Comparison of ENCODE assay signal across 8 mouse cellular contexts in genomic region chr2:156862041-156862717, GRCm38 (mm10). TPM values are rescaled to one million over a fixed set of nuclear protein-coding genes. Genes with fewer than 3 reads are reported as not detected.
DNase-seq lines count a peak whose midpoint lies in the region; ATAC-seq lines count a peak whose summit lies in the region.

No protein-coding gene starts in this region.

- WGBS in hindbrain, embryonic 16.5 days: 0% methylated on average over 19 of the region's 19 CpGs
- WGBS in liver, embryonic 12.5 days (ENCODE audit: insufficient replicate concordance): under 1% methylated on average over 19 of the region's 19 CpGs
- WGBS in neural tube, embryonic 12.5 days: 1% methylated on average over 19 of the region's 19 CpGs

- H3K4me1 ChIP-seq in hindbrain, embryonic 16.5 days (ENCODE audit: control insufficient read depth, insufficient read depth, low read depth, low read length): peaks cover 19% of the 10 kb centered on the region
- peaks cover 43% of the 10 kb centered on the region for H3K4me1 ChIP-seq in liver, embryonic 12.5 days
- peaks cover 19% of the 10 kb centered on the region for H3K4me1 ChIP-seq in neural tube, embryonic 12.5 days

- peak; percentile 32 to 42 for DNase-seq in lung, adult 18-20 months
- DNase-seq in lung, postnatal 36 days: no peak
- peak; percentile 41 for DNase-seq in R1 (ENCODE audit: low read depth, low spot score)
- DNase-seq in urinary bladder, postnatal 4 days (ENCODE audit: low spot score in 2 of 2): no peak

- H3K36me3 ChIP-seq in hindbrain, embryonic 16.5 days (ENCODE audit: control insufficient read depth, insufficient read depth, low read length): peaks cover 9% of the 10 kb centered on the region
- H3K36me3 ChIP-seq in liver, embryonic 12.5 days: peaks cover 50% of the 10 kb centered on the region
- H3K36me3 ChIP-seq in neural tube, embryonic 12.5 days: peaks cover 29% of the 10 kb centered on the region

- no peaks in the 10 kb centered on the region for H3K9me3 ChIP-seq in hindbrain, embryonic 16.5 days (ENCODE audit: control insufficient read depth, low read length)
- H3K9me3 ChIP-seq in liver, embryonic 12.5 days (replicated peaks): no peaks in the 10 kb centered on the region
- H3K9me3 ChIP-seq in neural tube, embryonic 12.5 days: no peaks in the 10 kb centered on the region

- H3K27me3 ChIP-seq in hindbrain, embryonic 16.5 days (replicated peaks; ENCODE audit: control insufficient read depth, insufficient read depth, low read length): no peaks in the 10 kb centered on the region
- no peaks in the 10 kb centered on the region for H3K27me3 ChIP-seq in liver, embryonic 12.5 days (replicated peaks)
- no peaks in the 10 kb centered on the region for H3K27me3 ChIP-seq in neural tube, embryonic 12.5 days (replicated peaks)

- H3K4me2 ChIP-seq in hindbrain, embryonic 16.5 days (ENCODE audit: low read length): peak overlapping the region; percentile 96
- H3K4me2 ChIP-seq in liver, embryonic 12.5 days: peak overlapping the region; percentile 75
- H3K4me2 ChIP-seq in neural tube, embryonic 12.5 days (replicated peaks): peak overlapping the region; percentile 80

- peak overlapping the region; percentile 85 for H3K4me3 ChIP-seq in hindbrain, embryonic 16.5 days (ENCODE audit: low read length)
- H3K4me3 ChIP-seq in liver, embryonic 12.5 days: peak overlapping the region; percentile 97
- H3K4me3 ChIP-seq in neural tube, embryonic 12.5 days: peak overlapping the region; percentile 97

- ATAC-seq in erythroblast, adult 5-6 weeks (replicated peaks; ENCODE audit: low FRiP score, poor library complexity, severe bottlenecking): peak; percentile 49
- peak; percentile 24; the same call in 1 of the 2 replicates for ATAC-seq in hindbrain, embryonic 16.5 days
- ATAC-seq in liver, embryonic 12.5 days: no peak
- peak; percentile 49 for ATAC-seq in neural tube, embryonic 12.5 days (ENCODE audit: low FRiP score, low read depth)

- peak overlapping the region; percentile 95 for H3K27ac ChIP-seq in hindbrain, embryonic 16.5 days (ENCODE audit: low read depth, low read length)
- H3K27ac ChIP-seq in liver, embryonic 12.5 days: peak overlapping the region; percentile 96
- peak overlapping the region; percentile 51 for H3K27ac ChIP-seq in neural tube, embryonic 12.5 days

- H3K9ac ChIP-seq in hindbrain, embryonic 16.5 days (ENCODE audit: low read depth, low read length): peak overlapping the region; percentile 90
- peak overlapping the region; percentile 80 for H3K9ac ChIP-seq in liver, embryonic 12.5 days
- peak overlapping the region; percentile 98 for H3K9ac ChIP-seq in neural tube, embryonic 12.5 days

RNA-seq across cellular contexts. Expression of gene Rab5if, which starts 0.7 kb away (rescaled TPM):
- total RNA-seq in erythroblast, adult 5-6 weeks (2015; ENCODE audit: low replicate concordance): 74.6 and 109 TPM in 2 replicates
- 42.8 and 46.2 TPM in 2 replicates for total RNA-seq in erythroblast, adult 5-6 weeks (2017; ENCODE audit: low replicate concordance)
- 138 and 151 TPM in 2 replicates for polyA plus RNA-seq in hindbrain, embryonic 16.5 days (2015; fragmentation: Nextera tagmentation; extraction: Ambion mirVana)
- polyA plus RNA-seq in liver, embryonic 12.5 days (2016; fragmentation: Nextera tagmentation; extraction: Ambion mirVana): 250 and 266 TPM in 2 replicates
- polyA plus RNA-seq in neural tube, embryonic 12.5 days (2016; fragmentation: Nextera tagmentation; extraction: Ambion mirVana): 169 and 179 TPM in 2 replicates

RNA-seq across cellular contexts. Expression of gene 4930518I15Rik, which starts 4.4 kb away (rescaled TPM):
- total RNA-seq in erythroblast, adult 5-6 weeks (2015; ENCODE audit: low replicate concordance): not detected in 2 replicates
- 3.3 and 4.6 TPM in 2 replicates for total RNA-seq in erythroblast, adult 5-6 weeks (2017; ENCODE audit: low replicate concordance)
- 6.9 and 8.1 TPM in 2 replicates for polyA plus RNA-seq in hindbrain, embryonic 16.5 days (2015; fragmentation: Nextera tagmentation; extraction: Ambion mirVana)
- polyA plus RNA-seq in liver, embryonic 12.5 days (2016; fragmentation: Nextera tagmentation; extraction: Ambion mirVana): 2.5 and 2.7 TPM in 2 replicates
- polyA plus RNA-seq in neural tube, embryonic 12.5 days (2016; fragmentation: Nextera tagmentation; extraction: Ambion mirVana): 10.7 and 10.9 TPM in 2 replicates

RNA-seq across cellular contexts. Expression of gene Tgif2, which starts 22.4 kb away (rescaled TPM):
- 0.77 and 2.3 TPM in 2 replicates for total RNA-seq in erythroblast, adult 5-6 weeks (2015; ENCODE audit: low replicate concordance)
- total RNA-seq in erythroblast, adult 5-6 weeks (2017; ENCODE audit: low replicate concordance): 2.8 and 2.9 TPM in 2 replicates
- polyA plus RNA-seq in hindbrain, embryonic 16.5 days (2015; fragmentation: Nextera tagmentation; extraction: Ambion mirVana): 16.0 and 20.4 TPM in 2 replicates
- 15.4 and 16.2 TPM in 2 replicates for polyA plus RNA-seq in liver, embryonic 12.5 days (2016; fragmentation: Nextera tagmentation; extraction: Ambion mirVana)
- 61.2 and 61.7 TPM in 2 replicates for polyA plus RNA-seq in neural tube, embryonic 12.5 days (2016; fragmentation: Nextera tagmentation; extraction: Ambion mirVana)

RNA-seq across cellular contexts. Expression of gene Sla2, which starts 24.8 kb away (rescaled TPM):
- total RNA-seq in erythroblast, adult 5-6 weeks (2015; ENCODE audit: low replicate concordance): 1.5 and 1.7 TPM in 2 replicates
- total RNA-seq in erythroblast, adult 5-6 weeks (2017; ENCODE audit: low replicate concordance): 0.28 TPM in 1 of 2 replicates, not detected in the other
- polyA plus RNA-seq in hindbrain, embryonic 16.5 days (2015; fragmentation: Nextera tagmentation; extraction: Ambion mirVana): 0.21 and 0.25 TPM in 2 replicates
- polyA plus RNA-seq in liver, embryonic 12.5 days (2016; fragmentation: Nextera tagmentation; extraction: Ambion mirVana): 6.2 and 7.1 TPM in 2 replicates
- polyA plus RNA-seq in neural tube, embryonic 12.5 days (2016; fragmentation: Nextera tagmentation; extraction: Ambion mirVana): 0.35 and 0.50 TPM in 2 replicates

Comparison
In these comparisons a context has a peak if more than half of its experiments do, and no peak if none do; other contexts are left out.
1. DNase-seq: peak in lung, adult 18-20 months (2 of 2) and R1 (single experiment); none in lung, postnatal 36 days (single experiment) and urinary bladder, postnatal 4 days (0 of 2).
2. Peak in every context shown above with its lines, with median percentiles within 50 percentile points of each other: H3K27ac ChIP-seq, H3K4me2 ChIP-seq, H3K4me3 ChIP-seq and H3K9ac ChIP-seq.